Mouse (Mus musculus) hindlimb bud, embryonic 11.5 days (tissue): ENCODE measurements around the gene Angptl1.

Source experiments
- DNase-seq: peaks from one replicate; pipeline ENCODE4 v3.0.0-alpha.2; 2012; ENCODE audit warnings: low read depth, low spot score; ENCODE audit errors: extremely low spot score

Gene Angptl1

GRCm38 (mm10) chr1:156838177-156838576 lies at the start of gene Angptl1:
Gene Angptl1 (plus strand): TSS chr1:156838562.
- DNase-seq, result peak; percentile 22

GRCm38 (mm10) chr1:156789844-156790490 lies 48.4 kb upstream of the Angptl1 start:
- no peak for DNase-seq

- DNase-seq, result peak; percentile 42
Observed at GRCm38 (mm10) chr1:156796251-156796650, 42.1 kb upstream of the Angptl1 start.

- no peak for DNase-seq
Observed at GRCm38 (mm10) chr1:156801276-156801675, 37.1 kb upstream of the Angptl1 start.

- DNase-seq, result no peak
Observed at GRCm38 (mm10) chr1:156808332-156808731, 30.0 kb upstream of the Angptl1 start.

GRCm38 (mm10) chr1:156811928-156812327 lies 26.4 kb upstream of the Angptl1 start:
- DNase-seq, result no peak

- no peak for DNase-seq
Observed at GRCm38 (mm10) chr1:156812716-156813115, 25.6 kb upstream of the Angptl1 start.

- no peak for DNase-seq
Observed at GRCm38 (mm10) chr1:156813485-156813884, 24.9 kb upstream of the Angptl1 start.

GRCm38 (mm10) chr1:156819236-156819635 lies 19.1 kb upstream of the Angptl1 start:
- DNase-seq, result no peak

GRCm38 (mm10) chr1:156838695-156839094 lies 333 bp downstream of the Angptl1 start:
- DNase-seq, result peak; percentile 42

- DNase-seq, result no peak
Observed at GRCm38 (mm10) chr1:156841625-156842339, 3.4 kb downstream of the Angptl1 start.

GRCm38 (mm10) chr1:156847098-156847497 lies 8.7 kb downstream of the Angptl1 start:
- no peak for DNase-seq

- peak; percentile 49 for DNase-seq
Observed at GRCm38 (mm10) chr1:156852409-156852808, 14.0 kb downstream of the Angptl1 start.

- no peak for DNase-seq
Observed at GRCm38 (mm10) chr1:156852872-156853271, 14.5 kb downstream of the Angptl1 start.

- DNase-seq, result no peak
Observed at GRCm38 (mm10) chr1:156854558-156854957, 16.2 kb downstream of the Angptl1 start.

- DNase-seq, result no peak
Observed at GRCm38 (mm10) chr1:156856666-156857065, 18.3 kb downstream of the Angptl1 start.

GRCm38 (mm10) chr1:156859156-156859555 lies 20.8 kb downstream of the Angptl1 start:
- no peak for DNase-seq

GRCm38 (mm10) chr1:156859711-156860250 lies 21.4 kb downstream of the Angptl1 start:
- no peak for DNase-seq

- no peak for DNase-seq
Observed at GRCm38 (mm10) chr1:156860266-156860665, 21.9 kb downstream of the Angptl1 start.

GRCm38 (mm10) chr1:156861475-156862043 lies 23.2 kb downstream of the Angptl1 start:
- DNase-seq, result no peak

GRCm38 (mm10) chr1:156863726-156864125 lies 25.4 kb downstream of the Angptl1 start:
- no peak for DNase-seq

GRCm38 (mm10) chr1:156864240-156864639 lies 25.9 kb downstream of the Angptl1 start:
- no peak for DNase-seq
